Mouse (Mus musculus) kidney, embryonic 15.5 days (tissue): Measurements from ENCODE around the gene Gcn1l1. TPM values are rescaled to one million over a fixed set of nuclear protein-coding genes. Genes with fewer than 3 reads are reported as not detected.

ENCODE experiments used
- ATAC-seq: fragments of 200-750 bp; cut with Nextera tagmentation; replicated peaks from 2 replicates; pipeline ENCODE4 v1.8.0; 2017; ENCODE audit warnings: moderate TSS enrichment; ENCODE audit not compliant: low FRiP score
- H3K27ac ChIP-seq: fragments of 300-500 bp; sonication (generic); 2 replicates; pipeline ENCODE4 v1.5.1; 2015; ENCODE audit warnings: mild to moderate bottlenecking, inconsistent platforms
- H3K27me3 ChIP-seq: fragments of 300-500 bp; sonication (generic); 2 replicates; pipeline ENCODE4 v1.6.1; 2015; ENCODE audit warnings: inconsistent platforms
- H3K36me3 ChIP-seq: fragments of 300-500 bp; sonication (generic); 2 replicates; pipeline ENCODE4 v1.6.1; 2015; ENCODE audit warnings: inconsistent platforms
- H3K4me1 ChIP-seq: fragments of 300-500 bp; sonication (generic); 2 replicates; pipeline ENCODE4 v1.6.1; 2015; ENCODE audit warnings: inconsistent platforms
- H3K4me2 ChIP-seq: fragments of 300-500 bp; sonication (generic); 2 replicates; pipeline ENCODE4 v1.6.1; 2015; ENCODE audit warnings: moderate library complexity, mild to moderate bottlenecking, inconsistent platforms
- H3K4me3 ChIP-seq: fragments of 300-500 bp; sonication (generic); replicated peaks from 2 replicates; pipeline ENCODE4 v1.5.1; 2015; ENCODE audit warnings: mild to moderate bottlenecking, inconsistent platforms
- H3K9ac ChIP-seq: fragments of 300-500 bp; sonication (generic); 2 replicates; pipeline ENCODE4 v1.6.1; 2015; ENCODE audit warnings: mild to moderate bottlenecking, inconsistent platforms
- H3K9me3 ChIP-seq: fragments of 300-500 bp; sonication (generic); replicated peaks from 2 replicates; pipeline ENCODE4 v1.6.1; 2016; ENCODE audit warnings: inconsistent platforms
- WGBS: fragments of 180-500 bp; shearing (Covaris S2); methylation state at CpG from one replicate; pipeline ENCODE4 v1.1.7; 2015; ENCODE audit warnings: mixed read lengths; 5-methylcytosine and 5-hydroxymethylcytosine counted together
- microRNA-seq: library from miRNA; unstranded; fragments of <30 nt; microRNA quantifications from one replicate; pipeline ENCODE4, GENCODE M21; 2016
- polyA plus RNA-seq: library from polyadenylated mRNA; unstranded; fragments of >200 nt; fragmentation: Nextera tagmentation; extraction: Ambion mirVana; gene quantifications from 2 replicates; pipeline ENCODE4 v1.2.1, GENCODE M21; 2015

Gcn1l1 gene
- polyA plus RNA-seq, 1 experiment from 2014 or later, result 49.3 TPM

DNA sequence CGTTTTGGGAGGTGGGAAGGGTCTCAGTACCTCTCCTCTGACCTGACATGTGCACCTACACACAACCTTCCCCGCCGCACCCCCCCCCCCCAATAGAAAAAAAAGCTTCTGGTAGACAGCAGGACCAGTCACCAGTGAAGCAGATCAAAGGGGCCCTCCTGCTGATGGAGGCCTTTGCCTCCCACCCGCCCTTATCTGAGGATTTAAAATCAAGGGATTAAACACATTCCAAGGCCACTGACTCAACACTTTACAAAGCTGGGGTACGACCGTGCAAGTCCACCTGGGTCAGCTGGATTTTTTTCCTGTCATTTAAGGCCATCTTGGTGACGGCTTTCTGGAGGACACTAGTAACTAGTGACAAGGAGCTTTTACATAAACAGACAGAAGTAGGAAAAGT lies 102.8 kb downstream of the Gcn1l1 start:
- Histone ChIP-seq H3K27me3 (no peaks in the 10 kb centered on the region), H3K9ac (no peak overlapping the region), H3K27ac (no peak overlapping the region), H3K9me3 (no peaks in the 10 kb centered on the region), H3K4me1 (peaks cover 10% of the 10 kb centered on the region; the same call in 1 of the 2 replicates), H3K36me3 (no peaks in the 10 kb centered on the region), H3K4me3 (no peak overlapping the region), H3K4me2 (no peak overlapping the region)
- ATAC-seq, result no peak
- 20% methylated on average over 7 of the region's 7 CpGs for WGBS

GRCm38 (mm10) chr5:115668986-115669385 lies 103.9 kb downstream of the Gcn1l1 start:
- Histone ChIP-seq H3K4me2 (no peak overlapping the region), H3K27ac (no peak overlapping the region), H3K9ac (no peak overlapping the region), H3K9me3 (no peaks in the 10 kb centered on the region), H3K27me3 (no peaks in the 10 kb centered on the region), H3K36me3 (no peaks in the 10 kb centered on the region), H3K4me3 (no peak overlapping the region), H3K4me1 (peaks cover 10% of the 10 kb centered on the region; the same call in 1 of the 2 replicates)
- no peak for ATAC-seq
- WGBS, result 80% methylated on average over 12 of the region's 12 CpGs

DNA sequence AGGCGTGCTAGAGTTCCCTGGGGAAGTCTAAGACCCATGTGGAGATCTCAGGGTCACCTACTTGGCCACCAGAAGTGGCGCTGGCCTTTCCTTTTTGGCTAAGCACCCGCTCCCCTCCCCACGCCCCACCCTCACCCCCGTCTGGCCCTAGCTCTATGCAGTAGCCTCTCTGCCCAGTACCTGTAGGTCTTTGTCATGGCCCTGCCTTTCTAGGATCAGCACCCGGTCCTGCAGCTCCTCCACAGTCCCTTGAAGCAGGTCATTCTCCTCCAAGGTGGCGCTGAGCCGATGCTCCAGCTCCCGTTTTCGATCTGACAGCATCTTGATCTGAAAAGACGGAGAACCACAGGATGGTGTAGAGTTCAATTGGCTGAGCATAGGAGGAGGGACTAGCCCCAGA lies 104.9 kb downstream of the Gcn1l1 start:
- Histone ChIP-seq H3K4me2 (no peak overlapping the region), H3K9me3 (no peaks in the 10 kb centered on the region), H3K27ac (no peak overlapping the region), H3K27me3 (no peaks in the 10 kb centered on the region), H3K36me3 (no peaks in the 10 kb centered on the region), H3K4me3 (no peak overlapping the region), H3K4me1 (peaks cover 10% of the 10 kb centered on the region; the same call in 1 of the 2 replicates), H3K9ac (no peak overlapping the region)
- 86% methylated on average over 11 of the region's 11 CpGs for WGBS
- ATAC-seq, result no peak

DNA sequence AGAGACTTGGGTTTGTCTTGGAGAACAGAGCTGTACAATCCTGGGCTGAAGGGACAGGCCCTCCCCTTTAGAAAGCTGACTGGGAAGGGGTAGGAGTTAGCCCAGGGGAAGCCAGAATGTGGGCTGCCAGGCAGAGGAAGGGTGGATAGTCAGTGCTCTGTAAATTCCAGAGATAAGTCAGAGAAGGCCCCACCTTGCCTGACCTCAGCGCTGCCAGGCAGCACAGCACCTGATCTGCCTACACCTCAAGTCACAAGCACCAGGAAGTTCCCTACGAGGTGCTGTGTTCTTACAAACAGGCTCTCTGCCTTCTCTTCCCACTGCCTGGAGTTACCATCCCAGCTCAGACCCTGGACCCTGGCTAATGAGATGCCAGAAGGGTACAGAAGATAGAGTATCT lies 105.4 kb downstream of the Gcn1l1 start:
- no peak overlapping the region for H3K4me2 ChIP-seq
- H3K4me1 ChIP-seq, result peaks cover 10% of the 10 kb centered on the region; the same call in 1 of the 2 replicates
- no peaks in the 10 kb centered on the region for H3K9me3 ChIP-seq
- no peaks in the 10 kb centered on the region for H3K27me3 ChIP-seq
- no peak overlapping the region for H3K4me3 ChIP-seq
- H3K9ac ChIP-seq, result no peak overlapping the region
- H3K36me3 ChIP-seq, result no peaks in the 10 kb centered on the region
- H3K27ac ChIP-seq, result no peak overlapping the region
- 56% methylated on average over 2 of the region's 2 CpGs for WGBS
- ATAC-seq, result no peak

DNA sequence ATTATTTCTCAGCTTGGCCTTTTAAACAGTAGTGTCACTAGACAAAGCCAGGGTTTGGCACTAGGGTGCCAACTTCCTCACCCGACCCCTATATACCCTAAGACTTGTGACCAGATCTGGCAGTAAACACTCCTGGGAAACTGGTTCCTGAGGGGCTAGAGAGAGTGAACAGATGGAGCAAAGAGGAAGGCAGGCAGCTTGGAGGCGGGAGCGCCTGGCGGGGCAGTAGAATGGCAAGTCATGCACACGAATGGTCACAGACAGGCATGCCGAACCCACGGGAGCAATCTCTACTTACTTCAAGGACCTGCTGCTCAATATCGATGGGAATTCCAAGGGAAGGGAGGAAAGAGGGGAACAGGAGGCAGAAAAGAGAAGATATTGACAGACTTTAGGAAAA lies 106.8 kb downstream of the Gcn1l1 start:
- Histone ChIP-seq H3K27me3 (no peaks in the 10 kb centered on the region), H3K9ac (no peak overlapping the region), H3K36me3 (no peaks in the 10 kb centered on the region), H3K4me3 (no peak overlapping the region), H3K9me3 (no peaks in the 10 kb centered on the region), H3K27ac (no peak overlapping the region), H3K4me2 (no peak overlapping the region), H3K4me1 (peaks cover 10% of the 10 kb centered on the region; the same call in 1 of the 2 replicates)
- WGBS, result 37% methylated on average over 8 of the region's 8 CpGs
- no peak for ATAC-seq

Small RNA genes lying within 50 kb of the gene (microRNA-seq; reads per million reads assigned to microRNA genes)
- gene Mir7029 (not detected), gene Mir7030 (not detected)

Other genes with a start within 250 kb of the Gcn1l1 start
- gene Srsf9, start 238.1 kb upstream of the Gcn1l1 start, polyA plus RNA-seq, result 301 and 315 TPM in 2 replicates
- 27.9 and 29.2 TPM in 2 replicates for gene Gatc, start 224.1 kb upstream of the Gcn1l1 start, polyA plus RNA-seq
- 56.2 and 58.2 TPM in 2 replicates for gene Triap1, start 224.0 kb upstream of the Gcn1l1 start, polyA plus RNA-seq
- gene Cox6a1, start 216.3 kb upstream of the Gcn1l1 start, polyA plus RNA-seq, result 981 and 995 TPM in 2 replicates
- gene Msi1, start 135.7 kb upstream of the Gcn1l1 start, polyA plus RNA-seq, result 21.1 and 22.0 TPM in 2 replicates
- gene Pla2g1b, start 99.0 kb upstream of the Gcn1l1 start, polyA plus RNA-seq, result 0.61 and 1.2 TPM in 2 replicates
- 24.6 and 25.0 TPM in 2 replicates for gene Sirt4, start 80.5 kb upstream of the Gcn1l1 start, polyA plus RNA-seq
- gene Pxn, start 58.6 kb upstream of the Gcn1l1 start, polyA plus RNA-seq, result 51.7 and 56.1 TPM in 2 replicates
- gene Rplp0, start 5.8 kb upstream of the Gcn1l1 start, polyA plus RNA-seq, result 1,539 and 1,600 TPM in 2 replicates
- 16.0 and 16.2 TPM in 2 replicates for gene Rab35, start 66.7 kb downstream of the Gcn1l1 start, polyA plus RNA-seq
- 10.6 and 12.0 TPM in 2 replicates for gene Bicdl1, start 166.4 kb downstream of the Gcn1l1 start, polyA plus RNA-seq